Mouse (Mus musculus): ENCODE data around the gene Itsn1.

Itsn1 gene

GRCm38 (mm10) chr16:91811876-91812275 is 82.8 kb downstream of the Itsn1 start:
- DNase-seq (ENCODE audit: low spot score): no peak

DNA sequence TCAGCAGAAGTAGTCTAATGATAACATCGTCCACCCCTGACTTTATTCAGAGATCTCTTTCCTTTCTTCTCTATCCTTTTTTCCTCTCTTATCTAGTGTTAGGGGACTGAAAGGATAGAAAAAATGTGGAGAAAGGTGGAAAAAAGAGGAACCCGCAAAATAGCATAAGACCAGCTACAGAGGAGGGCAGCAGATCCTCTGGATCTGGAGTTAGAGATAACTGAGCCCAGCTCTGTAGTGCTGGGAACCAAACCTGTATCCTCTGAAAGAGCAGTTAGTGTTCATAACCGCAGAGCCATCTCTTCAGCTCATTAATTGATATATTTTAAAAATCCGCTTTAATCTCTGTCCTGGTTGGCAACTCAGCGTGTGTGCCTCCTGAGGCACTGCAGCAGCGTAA is 84.5 kb downstream of the Itsn1 start:
- no peak for DNase-seq (ENCODE audit: low spot score)

DNA sequence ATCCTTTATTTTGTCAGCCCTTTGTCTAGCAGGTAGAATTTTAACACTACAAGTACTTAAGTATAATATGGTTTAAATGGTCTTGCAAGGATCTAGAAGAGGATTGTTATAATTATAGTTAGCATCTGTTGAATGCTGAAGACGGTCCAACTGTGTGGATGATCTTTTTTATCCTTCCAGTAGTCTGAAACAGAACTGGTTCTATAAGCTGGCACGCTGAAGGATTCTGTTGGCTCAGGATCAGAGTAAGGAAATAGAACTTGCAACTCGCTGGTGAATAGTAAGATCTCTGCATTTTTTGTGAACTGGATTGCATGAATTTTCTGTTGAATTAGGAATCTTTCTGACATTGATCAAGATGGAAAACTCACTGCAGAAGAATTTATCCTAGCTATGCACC is 86.0 kb downstream of the Itsn1 start:
- DNase-seq (ENCODE audit: low spot score): no peak

GRCm38 (mm10) chr16:91820299-91820698 is 91.2 kb downstream of the Itsn1 start:
- no peak for DNase-seq (ENCODE audit: low spot score)

GRCm38 (mm10) chr16:91822325-91822724 is 93.2 kb downstream of the Itsn1 start:
- no peak for DNase-seq (ENCODE audit: low spot score)

- DNase-seq (ENCODE audit: low spot score): no peak
Measured at GRCm38 (mm10) chr16:91822759-91823158, 93.7 kb downstream of the Itsn1 start.

- peak; percentile 52 for DNase-seq (ENCODE audit: low spot score)
Measured at GRCm38 (mm10) chr16:91825774-91826325, 96.8 kb downstream of the Itsn1 start.

- DNase-seq (ENCODE audit: low spot score): no peak
Measured at GRCm38 (mm10) chr16:91826893-91827292, 97.8 kb downstream of the Itsn1 start.

DNA sequence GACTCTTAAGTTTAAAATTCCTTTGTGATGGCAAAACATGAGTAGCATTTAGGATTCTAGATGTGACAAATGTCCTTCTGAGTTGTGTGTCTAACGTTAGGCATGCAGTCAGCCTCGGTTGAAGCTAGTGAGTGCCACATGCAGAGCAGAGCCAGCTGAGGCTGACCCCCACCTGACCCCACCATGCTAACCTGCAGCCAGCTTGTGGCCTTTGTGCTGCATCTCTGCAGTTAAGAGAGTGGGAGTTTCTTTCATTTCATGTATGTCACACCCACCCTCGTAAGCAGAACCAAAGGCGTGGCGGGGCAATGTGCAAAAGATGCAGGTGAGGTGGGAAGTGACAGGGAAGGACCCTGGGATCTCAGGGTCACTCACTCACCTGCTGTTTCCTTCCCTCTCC is 98.4 kb downstream of the Itsn1 start:
- no peak for DNase-seq (ENCODE audit: low spot score)

GRCm38 (mm10) chr16:91828160-91828559 is 99.1 kb downstream of the Itsn1 start:
- DNase-seq (ENCODE audit: low spot score): no peak

DNA sequence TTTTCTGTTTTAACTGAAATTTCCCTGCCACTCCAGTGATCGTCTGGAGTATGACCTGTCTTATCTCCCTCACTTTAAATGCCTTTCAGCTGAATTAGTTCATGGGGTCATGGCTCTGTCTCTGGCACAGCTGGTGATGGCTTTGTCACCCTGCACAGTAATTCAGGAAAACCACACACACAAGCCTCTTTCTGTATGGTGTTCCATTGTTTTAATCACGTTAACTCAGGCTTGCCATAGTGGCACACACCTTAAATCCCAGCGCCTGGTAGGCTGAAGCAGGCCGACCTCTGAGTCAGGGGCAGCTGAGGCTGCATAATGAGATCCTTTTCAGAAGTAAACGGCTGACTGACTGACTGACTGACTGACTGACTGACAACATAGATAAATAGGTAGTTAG is 99.5 kb downstream of the Itsn1 start:
- no peak for DNase-seq (ENCODE audit: low spot score)

DNA sequence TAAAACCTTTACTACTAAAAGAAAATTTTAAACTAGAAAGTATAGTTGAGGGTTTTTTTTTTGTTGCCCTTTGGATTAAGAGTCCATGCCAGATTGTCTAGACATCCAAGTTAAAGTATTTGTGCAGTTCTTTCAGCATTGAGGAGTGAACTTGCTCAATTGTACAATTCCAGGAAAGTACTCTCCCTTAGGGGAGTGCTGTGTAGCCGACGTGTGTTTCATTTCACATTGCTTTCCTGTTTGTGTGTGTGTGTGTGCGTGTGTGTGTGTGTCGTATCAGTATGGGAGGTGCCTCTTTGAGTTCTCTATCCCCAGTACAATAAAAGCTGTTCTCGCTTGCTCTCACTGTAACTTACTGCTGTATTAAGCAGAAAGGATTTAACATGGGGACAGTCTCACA is 100.0 kb downstream of the Itsn1 start:
- no peak for DNase-seq (ENCODE audit: low spot score)

GRCm38 (mm10) chr16:91830260-91830659 is 101.2 kb downstream of the Itsn1 start:
- DNase-seq (ENCODE audit: low spot score): no peak

- DNase-seq (ENCODE audit: low spot score): no peak
Measured at GRCm38 (mm10) chr16:91833121-91833520, 104.0 kb downstream of the Itsn1 start.

- DNase-seq (ENCODE audit: low spot score): no peak
Measured at GRCm38 (mm10) chr16:91833558-91833957, 104.5 kb downstream of the Itsn1 start.

GRCm38 (mm10) chr16:91833981-91834380 is 104.9 kb downstream of the Itsn1 start:
- DNase-seq (ENCODE audit: low spot score): no peak

DNA sequence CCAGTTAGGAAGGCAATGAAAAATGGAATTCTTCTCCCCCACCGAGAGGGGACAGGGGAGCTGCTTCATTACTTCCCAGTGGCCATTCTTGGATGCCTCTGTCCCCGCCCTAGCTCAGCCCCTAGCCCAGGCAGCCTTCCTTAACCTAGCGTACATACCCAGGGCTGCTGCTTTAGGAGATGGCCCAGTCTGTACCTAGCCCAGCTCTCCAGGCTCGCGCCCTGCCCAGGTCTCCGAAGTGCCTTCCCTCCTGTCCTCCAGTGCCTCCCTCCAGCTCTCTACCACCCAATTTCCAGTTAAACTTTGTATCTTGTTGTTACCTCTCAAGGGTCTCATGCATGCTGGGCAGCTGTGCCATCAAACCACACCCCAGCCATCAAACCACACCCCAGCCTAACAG is 106.7 kb downstream of the Itsn1 start:
- no peak for DNase-seq (ENCODE audit: low spot score)

GRCm38 (mm10) chr16:91836592-91837557 is 107.8 kb downstream of the Itsn1 start:
- DNase-seq (ENCODE audit: low spot score): no peak

DNA sequence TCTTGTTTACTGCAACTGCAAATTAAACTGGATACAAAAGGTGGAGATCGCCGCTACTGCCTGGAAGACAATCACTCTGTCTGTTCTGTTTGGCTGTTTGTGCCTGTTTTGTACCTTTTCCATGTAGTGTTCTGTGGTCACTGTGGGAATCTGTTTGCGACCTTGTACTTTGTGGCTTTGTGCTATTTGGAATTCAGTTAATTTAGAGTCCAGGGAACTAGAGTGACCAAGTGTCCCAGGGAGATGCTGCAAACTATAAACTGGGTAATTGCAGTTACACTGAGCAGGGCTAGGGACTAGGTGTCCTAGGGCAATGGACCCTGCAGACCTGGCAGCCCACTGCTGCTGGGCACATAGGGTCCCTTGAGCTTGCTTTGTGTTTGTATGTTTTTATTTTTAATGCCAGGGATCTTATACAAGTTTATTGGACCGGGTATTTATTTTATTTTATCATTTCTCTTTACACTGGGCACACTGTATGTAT is 108.5 kb downstream of the Itsn1 start:
- no peak for DNase-seq (ENCODE audit: low spot score)

GRCm38 (mm10) chr16:91838771-91839170 is 109.7 kb downstream of the Itsn1 start:
- no peak for DNase-seq (ENCODE audit: low spot score)

GRCm38 (mm10) chr16:91839462-91839861 is 110.4 kb downstream of the Itsn1 start:
- DNase-seq (ENCODE audit: low spot score): no peak

- no peak for DNase-seq (ENCODE audit: low spot score)
Measured at GRCm38 (mm10) chr16:91841026-91841630, 112.0 kb downstream of the Itsn1 start.

All from spleen, adult 12 weeks (tissue).